Mouse (Mus musculus) v-Abl transformed pro-B cells (cell line): ENCODE results near the gene Inka2.

ENCODE experiments used
- in situ Hi-C, 2 experiments: fragments of 400-800 bp; cut with MboI; formaldehyde crosslinking; loops; one replicate each; pipeline ENCODE4 v1.15.1; 2025; ENCODE audit not compliant: unreplicated experiment in 2 of 2

The Inka2 gene

GRCm38 (mm10) chr3:105718746-105719145 lies 14.3 kb downstream of the Inka2 start:
- in situ Hi-C loops, result no loop called here

GRCm38 (mm10) chr3:105719979-105720378 lies 15.6 kb downstream of the Inka2 start:
- in situ Hi-C loops, result loop anchor here (5.0 kb wide), 1 partner anchor 33 kb away; the partner anchor contains the start of gene Ddx20 (in 2 of the 2)

- in situ Hi-C loops, result loop anchor here (5.0 kb wide), 1 partner anchor 33 kb away; the partner anchor contains the start of gene Ddx20 (in 2 of the 2)
These were observed 16.1 kb downstream of the Inka2 start for GRCm38 (mm10) chr3:105720514-105720913.

- in situ Hi-C loops, result loop anchor here (5.0 kb wide), 1 partner anchor 34 kb away; the partner anchor contains the start of gene Ddx20 (in 2 of the 2)
These were observed 17.3 kb downstream of the Inka2 start for GRCm38 (mm10) chr3:105721681-105722201.

GRCm38 (mm10) chr3:105722510-105722909 lies 18.1 kb downstream of the Inka2 start:
- in situ Hi-C loops, result loop anchor here (5.0 kb wide), 1 partner anchor 35 kb away; the partner anchor contains the start of gene Ddx20 (in 2 of the 2)

- in situ Hi-C loops, result no loop called here
These were observed 21.6 kb downstream of the Inka2 start for GRCm38 (mm10) chr3:105726037-105726436.

- in situ Hi-C loops, result no loop called here
These were observed 28.0 kb downstream of the Inka2 start for GRCm38 (mm10) chr3:105732360-105732759.

GRCm38 (mm10) chr3:105733538-105733937 lies 29.1 kb downstream of the Inka2 start:
- in situ Hi-C loops, result no loop called here

GRCm38 (mm10) chr3:105735285-105735684 lies 30.9 kb downstream of the Inka2 start:
- in situ Hi-C loops, result no loop called here

- in situ Hi-C loops, result no loop called here
These were observed 31.7 kb downstream of the Inka2 start for GRCm38 (mm10) chr3:105736148-105736547.

- in situ Hi-C loops, result no loop called here
These were observed 32.7 kb downstream of the Inka2 start for GRCm38 (mm10) chr3:105737070-105737469.

- in situ Hi-C loops, result no loop called here
These were observed 33.3 kb downstream of the Inka2 start for GRCm38 (mm10) chr3:105737666-105738065.

GRCm38 (mm10) chr3:105746542-105746941 lies 42.1 kb downstream of the Inka2 start:
- in situ Hi-C loops, result no loop called here

- in situ Hi-C loops, result no loop called here
These were observed 46.4 kb downstream of the Inka2 start for GRCm38 (mm10) chr3:105750810-105751209.

- in situ Hi-C loops, result no loop called here
These were observed 49.8 kb downstream of the Inka2 start for GRCm38 (mm10) chr3:105754184-105754583.

GRCm38 (mm10) chr3:105755123-105755522 lies 50.7 kb downstream of the Inka2 start:
- in situ Hi-C loops, result no loop called here

- in situ Hi-C loops, result no loop called here
These were observed 52.1 kb downstream of the Inka2 start for GRCm38 (mm10) chr3:105756505-105756904.

- in situ Hi-C loops, result no loop called here
These were observed 53.1 kb downstream of the Inka2 start for GRCm38 (mm10) chr3:105757323-105758083.

- in situ Hi-C loops, result no loop called here
These were observed 53.7 kb downstream of the Inka2 start for GRCm38 (mm10) chr3:105758098-105758497.

- in situ Hi-C loops, result no loop called here
These were observed 54.3 kb downstream of the Inka2 start for GRCm38 (mm10) chr3:105758658-105759057.

GRCm38 (mm10) chr3:105760063-105760462 lies 55.7 kb downstream of the Inka2 start:
- in situ Hi-C loops, result no loop called here
